Mouse (Mus musculus): ENCODE measurements around the gene Pcnx2.

GRCm38 (mm10) chr8:125740655-125741054 lies 157.5 kb downstream of the Pcnx2 start:
- TF ChIP-seq CTCF (conservative IDR thresholded peaks at IDR 0.05; ENCODE audit: low read length) (no peak), POU5F1 (IDR thresholded peaks at IDR 0.05; ENCODE audit: borderline replicate concordance, low read length) (no peak), NANOG (IDR thresholded peaks at IDR 0.05; ENCODE audit: borderline replicate concordance, low read length) (no peak)
